Mouse (Mus musculus): ENCODE results near the gene 2210016F16Rik. TPM values are rescaled to one million over a fixed set of nuclear protein-coding genes. Genes with fewer than 3 reads are reported as not detected.

Gene 2210016F16Rik
- polyA plus RNA-seq, 1 experiment from 2014 or later: 31.2 TPM

DNA sequence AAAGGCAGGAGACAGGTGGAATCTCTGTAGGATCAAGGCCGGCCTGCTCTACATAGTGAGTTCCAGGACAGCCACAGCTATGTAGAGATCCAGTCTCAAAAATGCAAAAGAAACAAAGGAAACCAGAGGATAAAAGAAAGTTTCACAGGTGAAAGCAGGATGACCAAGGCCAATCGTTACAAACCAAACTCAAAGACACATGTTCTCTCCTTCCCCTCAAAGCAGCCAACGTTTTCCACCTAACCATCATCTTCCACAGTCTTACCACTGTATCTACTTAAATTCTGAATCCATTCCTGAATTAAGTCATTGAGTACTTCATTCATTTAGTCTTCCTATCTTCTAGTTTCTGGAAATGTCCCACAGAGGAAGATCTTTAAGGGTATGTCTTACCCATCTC, 3.4 kb upstream of the 2210016F16Rik start:
- 41% methylated on average over 3 of the region's 3 CpGs for WGBS
- H3K9me3 ChIP-seq (ENCODE audit: control insufficient read depth, low read length): no peaks in the 10 kb centered on the region
- H3K4me2 ChIP-seq (ENCODE audit: low read depth, low read length): no peak overlapping the region
- peaks cover 15% of the 10 kb centered on the region for H3K36me3 ChIP-seq (ENCODE audit: control insufficient read depth, insufficient read depth, low read length)
- no peaks in the 10 kb centered on the region for H3K27me3 ChIP-seq (ENCODE audit: control insufficient read depth, insufficient read depth, low read depth, low read length)
- no peak overlapping the region for H3K27ac ChIP-seq (ENCODE audit: low read length)
- ATAC-seq (ENCODE audit: low read depth): no peak
- H3K4me3 ChIP-seq (ENCODE audit: low read length): no peak overlapping the region
- peaks cover 8% of the 10 kb centered on the region for H3K4me1 ChIP-seq (replicated peaks; ENCODE audit: control insufficient read depth, insufficient read depth, low read length)
- H3K9ac ChIP-seq (ENCODE audit: low read length): no peak overlapping the region

DNA sequence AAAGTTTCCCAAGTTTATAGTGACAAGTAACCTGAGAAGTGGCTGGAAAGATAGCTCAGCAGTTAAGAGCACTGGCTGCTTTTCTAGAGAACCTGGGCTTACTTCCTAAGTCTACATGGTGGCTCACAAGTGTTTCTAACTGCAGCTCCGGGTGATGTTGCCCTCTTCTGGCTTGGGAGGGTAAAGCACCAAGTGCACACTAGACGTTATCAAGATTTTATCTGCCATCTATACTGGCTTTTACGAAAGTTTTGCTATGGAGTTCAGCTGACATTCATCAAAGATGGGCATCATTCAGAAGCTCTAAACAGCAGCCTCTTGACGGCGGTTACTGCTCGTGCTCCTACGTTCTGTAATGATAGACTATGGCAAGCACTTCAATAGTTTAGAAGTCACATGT, 2.9 kb upstream of the 2210016F16Rik start:
- peak; percentile 61 for ATAC-seq (ENCODE audit: low read depth)
- no peaks in the 10 kb centered on the region for H3K27me3 ChIP-seq (ENCODE audit: control insufficient read depth, insufficient read depth, low read depth, low read length)
- no peak overlapping the region for H3K4me3 ChIP-seq (ENCODE audit: low read length)
- H3K9ac ChIP-seq (ENCODE audit: low read length): no peak overlapping the region
- peaks cover 15% of the 10 kb centered on the region for H3K36me3 ChIP-seq (ENCODE audit: control insufficient read depth, insufficient read depth, low read length)
- 8% methylated on average over 7 of the region's 7 CpGs for WGBS
- H3K4me2 ChIP-seq (ENCODE audit: low read depth, low read length): no peak overlapping the region
- peaks cover 8% of the 10 kb centered on the region for H3K4me1 ChIP-seq (replicated peaks; ENCODE audit: control insufficient read depth, insufficient read depth, low read length)
- H3K9me3 ChIP-seq (ENCODE audit: control insufficient read depth, low read length): no peaks in the 10 kb centered on the region
- H3K27ac ChIP-seq (ENCODE audit: low read length): no peak overlapping the region

DNA sequence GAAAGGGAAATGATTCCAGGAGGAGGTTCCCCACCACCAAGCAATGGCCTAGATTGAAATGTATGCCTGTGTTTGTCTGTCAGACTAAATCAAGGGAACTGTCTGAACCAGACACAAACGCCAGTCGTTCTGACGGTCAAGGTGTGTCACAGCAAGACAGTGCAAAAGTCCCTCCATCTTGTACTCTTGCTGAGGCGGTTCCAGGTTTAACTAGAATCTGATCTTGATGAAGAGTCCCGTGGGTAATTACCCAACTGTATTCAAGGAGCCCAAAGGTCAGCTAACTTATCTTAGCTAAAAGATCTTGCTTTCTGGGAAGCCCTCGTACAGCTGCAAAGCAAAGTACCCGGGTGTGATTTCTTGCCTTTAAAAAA, 509 bp upstream of the 2210016F16Rik start:
- peak overlapping the region; percentile 70 for H3K4me3 ChIP-seq (ENCODE audit: low read length)
- H3K36me3 ChIP-seq (ENCODE audit: control insufficient read depth, insufficient read depth, low read length): peaks cover 23% of the 10 kb centered on the region
- 74% methylated on average over 7 of the region's 7 CpGs for WGBS
- H3K27me3 ChIP-seq (ENCODE audit: control insufficient read depth, insufficient read depth, low read depth, low read length): no peaks in the 10 kb centered on the region
- no peak for ATAC-seq (ENCODE audit: low read depth)
- peak overlapping the region; percentile 80 for H3K4me2 ChIP-seq (ENCODE audit: low read depth, low read length)
- peaks cover 10% of the 10 kb centered on the region for H3K9me3 ChIP-seq (ENCODE audit: control insufficient read depth, low read length)
- peak overlapping the region; percentile 41; the same call in 1 of the 2 replicates for H3K27ac ChIP-seq (ENCODE audit: low read length)
- peak overlapping the region; percentile 93 for H3K9ac ChIP-seq (ENCODE audit: low read length)
- H3K4me1 ChIP-seq (replicated peaks; ENCODE audit: control insufficient read depth, insufficient read depth, low read length): peaks cover 8% of the 10 kb centered on the region

DNA sequence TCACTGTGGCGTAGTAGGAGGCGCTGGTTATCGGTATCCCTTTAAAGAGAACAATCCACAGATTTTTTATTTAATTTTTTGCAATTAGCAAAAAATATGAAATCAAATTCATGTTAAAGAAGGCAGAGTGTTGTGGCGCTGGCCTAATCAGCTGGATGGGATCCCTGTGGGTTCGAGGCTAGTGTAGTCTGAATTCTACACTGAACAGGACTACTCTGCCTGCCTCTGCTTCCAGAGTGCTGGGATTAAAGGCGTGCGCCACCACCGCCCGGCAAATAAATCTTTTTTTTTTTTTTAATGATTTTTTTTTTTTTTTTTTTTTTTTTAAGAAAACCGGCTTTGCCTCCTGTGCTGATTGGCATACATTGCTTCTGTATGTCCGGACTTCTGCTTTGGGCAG, 654 bp downstream of the 2210016F16Rik start:
- peak overlapping the region; percentile 93 for H3K9ac ChIP-seq (ENCODE audit: low read length)
- H3K9me3 ChIP-seq (ENCODE audit: control insufficient read depth, low read length): peaks cover 15% of the 10 kb centered on the region
- H3K27me3 ChIP-seq (ENCODE audit: control insufficient read depth, insufficient read depth, low read depth, low read length): no peaks in the 10 kb centered on the region
- H3K4me2 ChIP-seq (ENCODE audit: low read depth, low read length): peak overlapping the region; percentile 80
- H3K36me3 ChIP-seq (ENCODE audit: control insufficient read depth, insufficient read depth, low read length): peaks cover 24% of the 10 kb centered on the region
- H3K4me1 ChIP-seq (replicated peaks; ENCODE audit: control insufficient read depth, insufficient read depth, low read length): peaks cover 8% of the 10 kb centered on the region
- H3K27ac ChIP-seq (ENCODE audit: low read length): no peak overlapping the region; the same call in 1 of the 2 replicates
- WGBS: 38% methylated on average over 11 of the region's 11 CpGs
- peak overlapping the region; percentile 70 for H3K4me3 ChIP-seq (ENCODE audit: low read length)
- ATAC-seq (ENCODE audit: low read depth): peak; percentile 27; the same call in 1 of the 2 replicates

DNA sequence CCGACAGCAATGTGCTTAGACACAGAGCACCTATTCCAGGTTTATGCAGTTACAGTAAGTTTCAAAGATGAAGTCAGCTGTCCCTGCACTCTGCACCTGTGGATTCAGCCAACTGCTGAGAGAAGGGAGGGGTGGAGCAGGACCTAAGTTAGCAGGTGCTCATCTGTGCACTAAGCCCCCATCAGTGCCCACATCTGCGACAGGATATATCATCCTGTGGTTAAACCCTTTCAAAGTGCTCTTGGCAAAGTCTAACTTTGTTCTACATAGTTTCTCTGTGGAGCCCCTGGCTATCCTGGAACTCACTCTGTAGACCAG, 11.9 kb downstream of the 2210016F16Rik start:
- 76% methylated on average over 2 of the region's 2 CpGs for WGBS

DNA sequence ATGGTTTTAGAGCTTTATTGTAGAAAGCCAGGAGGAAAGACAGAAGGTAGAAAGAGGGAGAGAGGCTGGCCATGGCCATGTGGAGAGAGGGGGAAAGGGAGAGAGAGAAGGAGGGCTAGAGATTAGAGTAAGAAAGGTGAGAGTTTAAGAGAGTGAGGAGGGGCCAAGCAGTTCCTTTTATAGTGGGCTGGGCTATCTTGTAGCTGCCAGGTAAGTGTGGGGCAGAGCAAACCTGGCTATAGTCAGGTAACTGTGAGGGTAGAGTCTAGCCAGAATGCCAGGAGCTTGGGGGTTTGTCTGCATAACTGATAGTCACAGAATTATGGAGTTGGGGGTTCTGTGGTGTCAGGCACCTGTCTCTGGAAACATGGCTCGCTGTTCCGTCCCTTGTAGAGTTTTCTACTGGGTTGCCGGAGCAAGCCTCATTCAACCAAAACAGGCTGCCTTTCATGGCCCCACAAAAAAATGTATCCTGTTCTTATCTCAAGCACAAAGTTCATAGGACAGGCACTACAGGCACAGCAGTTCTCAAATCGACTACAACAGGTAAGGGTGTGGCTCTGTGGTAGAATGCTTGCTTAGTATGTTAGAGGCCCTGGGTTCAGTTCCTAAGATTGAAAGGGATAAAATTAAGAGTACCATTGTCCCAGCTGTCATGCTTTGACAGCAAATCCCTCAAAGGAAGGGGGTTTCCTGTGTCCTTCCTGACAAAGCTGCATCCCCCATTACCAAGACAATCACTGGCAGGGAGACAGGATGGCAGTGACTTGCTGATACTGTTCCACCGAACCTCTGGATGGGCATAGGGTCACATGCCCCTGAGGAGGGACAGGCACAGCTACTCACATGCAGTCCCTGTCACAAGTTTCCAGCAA, 12.5 kb downstream of the 2210016F16Rik start:
- Histone ChIP-seq H3K27ac (ENCODE audit: low read length) (no peak overlapping the region), H3K36me3 (ENCODE audit: control insufficient read depth, insufficient read depth, low read length) (no peaks in the 10 kb centered on the region), H3K9ac (ENCODE audit: low read length) (no peak overlapping the region), H3K9me3 (ENCODE audit: control insufficient read depth, low read length) (peaks cover 9% of the 10 kb centered on the region; the same call in 1 of the 2 replicates), H3K27me3 (ENCODE audit: control insufficient read depth, insufficient read depth, low read depth, low read length) (no peaks in the 10 kb centered on the region), H3K4me3 (ENCODE audit: low read length) (no peak overlapping the region), H3K4me1 (replicated peaks; ENCODE audit: control insufficient read depth, insufficient read depth, low read length) (no peaks in the 10 kb centered on the region), H3K4me2 (ENCODE audit: low read depth, low read length) (no peak overlapping the region)
- WGBS: 69% methylated on average over 5 of the region's 5 CpGs
- 0 out of 2 replicates have a peak, but pooled peaks have one; percentile 54 for ATAC-seq (ENCODE audit: low read depth)

More for the DNA sequence above, 11.9 kb downstream of the 2210016F16Rik start:
- ATAC-seq (ENCODE audit: low read depth): 0 out of 2 replicates have a peak, but pooled peaks have one; percentile 7
- Histone ChIP-seq H3K4me2 (ENCODE audit: low read depth, low read length) (no peak overlapping the region), H3K27me3 (ENCODE audit: control insufficient read depth, insufficient read depth, low read depth, low read length) (no peaks in the 10 kb centered on the region), H3K4me1 (replicated peaks; ENCODE audit: control insufficient read depth, insufficient read depth, low read length) (no peaks in the 10 kb centered on the region), H3K9ac (ENCODE audit: low read length) (no peak overlapping the region), H3K4me3 (ENCODE audit: low read length) (no peak overlapping the region), H3K27ac (ENCODE audit: low read length) (no peak overlapping the region), H3K36me3 (ENCODE audit: control insufficient read depth, insufficient read depth, low read length) (no peaks in the 10 kb centered on the region), H3K9me3 (ENCODE audit: control insufficient read depth, low read length) (peaks cover 9% of the 10 kb centered on the region; the same call in 1 of the 2 replicates)

DNA sequence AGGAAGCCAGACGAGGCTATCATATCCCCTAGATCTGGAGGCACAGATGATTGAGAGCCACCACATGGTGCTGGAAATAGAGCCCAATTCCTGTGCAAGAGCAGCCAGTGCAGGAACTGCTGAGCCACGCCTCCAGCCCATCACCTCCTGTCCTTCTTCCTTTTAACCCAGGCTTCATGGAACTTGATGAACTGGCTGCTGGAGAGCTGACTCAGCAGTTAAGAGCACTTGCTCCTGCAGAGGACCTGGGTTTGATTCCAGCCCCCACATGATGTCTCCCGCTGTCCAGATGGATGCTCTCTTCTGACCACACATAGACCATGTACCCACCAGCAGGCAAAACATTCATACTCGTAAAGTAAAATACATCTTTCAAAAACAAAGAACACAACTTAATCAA, 16.2 kb downstream of the 2210016F16Rik start:
- 55% methylated on average over 4 of the region's 4 CpGs for WGBS

DNA sequence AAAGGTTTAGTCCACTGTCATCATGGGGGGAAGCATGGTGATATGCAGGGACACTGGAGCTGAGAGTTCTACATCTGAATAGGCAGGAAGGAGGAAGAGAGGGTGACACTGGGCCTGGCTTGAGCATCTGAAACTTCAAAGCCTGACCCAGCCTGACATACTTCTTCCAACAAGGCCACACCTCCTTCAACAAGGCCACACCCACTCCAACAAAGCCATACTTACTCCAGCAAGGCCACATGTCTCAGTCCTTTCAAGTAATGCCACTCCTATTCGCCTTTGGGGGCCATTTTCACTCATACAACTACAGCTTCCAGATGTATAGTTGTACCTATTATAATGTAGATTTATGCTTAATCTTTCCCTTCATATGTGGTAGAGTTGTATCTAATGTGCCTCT, 17.4 kb downstream of the 2210016F16Rik start:
- 76% methylated on average over 1 of the region's 1 CpGs for WGBS
- Histone ChIP-seq H3K4me1 (replicated peaks; ENCODE audit: control insufficient read depth, insufficient read depth, low read length) (no peaks in the 10 kb centered on the region), H3K9ac (ENCODE audit: low read length) (no peak overlapping the region), H3K27me3 (ENCODE audit: control insufficient read depth, insufficient read depth, low read depth, low read length) (no peaks in the 10 kb centered on the region), H3K4me2 (ENCODE audit: low read depth, low read length) (no peak overlapping the region), H3K27ac (ENCODE audit: low read length) (no peak overlapping the region), H3K9me3 (ENCODE audit: control insufficient read depth, low read length) (no peaks in the 10 kb centered on the region), H3K36me3 (ENCODE audit: control insufficient read depth, insufficient read depth, low read length) (no peaks in the 10 kb centered on the region), H3K4me3 (ENCODE audit: low read length) (no peak overlapping the region)
- ATAC-seq (ENCODE audit: low read depth): no peak

More for the DNA sequence above, 16.2 kb downstream of the 2210016F16Rik start:
- ATAC-seq (ENCODE audit: low read depth): no peak
- H3K27me3 ChIP-seq (ENCODE audit: control insufficient read depth, insufficient read depth, low read depth, low read length): no peaks in the 10 kb centered on the region
- H3K4me3 ChIP-seq (ENCODE audit: low read length): no peak overlapping the region
- H3K9ac ChIP-seq (ENCODE audit: low read length): no peak overlapping the region
- H3K4me1 ChIP-seq (replicated peaks; ENCODE audit: control insufficient read depth, insufficient read depth, low read length): no peaks in the 10 kb centered on the region
- H3K36me3 ChIP-seq (ENCODE audit: control insufficient read depth, insufficient read depth, low read length): no peaks in the 10 kb centered on the region
- no peak overlapping the region for H3K27ac ChIP-seq (ENCODE audit: low read length)
- H3K4me2 ChIP-seq (ENCODE audit: low read depth, low read length): no peak overlapping the region
- H3K9me3 ChIP-seq (ENCODE audit: control insufficient read depth, low read length): no peaks in the 10 kb centered on the region

DNA sequence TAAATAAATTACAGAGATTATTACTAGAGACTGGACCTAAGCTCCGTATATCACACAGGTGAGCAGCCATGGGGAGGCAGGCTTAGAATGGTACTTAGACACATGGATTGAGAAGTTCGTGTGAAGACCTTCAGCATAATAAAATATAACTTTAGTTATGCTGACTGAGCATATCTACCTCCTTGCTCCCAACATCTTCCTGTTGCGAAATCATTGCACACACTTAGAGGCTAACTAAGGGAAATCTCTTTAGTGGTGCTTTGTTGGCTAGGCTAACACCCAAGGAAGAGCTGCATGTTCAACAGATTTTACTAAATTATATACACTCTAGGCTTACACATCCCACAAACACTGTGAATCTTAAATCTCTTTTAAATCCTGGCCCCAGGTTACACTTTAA, 18.7 kb downstream of the 2210016F16Rik start:
- H3K27me3 ChIP-seq (ENCODE audit: control insufficient read depth, insufficient read depth, low read depth, low read length): no peaks in the 10 kb centered on the region
- whole genome bisulfite sequencing: 81% methylated on average over 3 of the region's 3 CpGs
- H3K4me3 ChIP-seq (ENCODE audit: low read length): no peak overlapping the region

More for the DNA sequence above, 18.7 kb downstream of the 2210016F16Rik start:
- Histone ChIP-seq H3K36me3 (ENCODE audit: control insufficient read depth, insufficient read depth, low read length) (no peaks in the 10 kb centered on the region), H3K9ac (ENCODE audit: low read length) (no peak overlapping the region), H3K4me1 (replicated peaks; ENCODE audit: control insufficient read depth, insufficient read depth, low read length) (no peaks in the 10 kb centered on the region), H3K27ac (ENCODE audit: low read length) (no peak overlapping the region), H3K9me3 (ENCODE audit: control insufficient read depth, low read length) (peaks cover 2% of the 10 kb centered on the region; the same call in 1 of the 2 replicates), H3K4me2 (ENCODE audit: low read depth, low read length) (no peak overlapping the region)
- ATAC-seq (ENCODE audit: low read depth): no peak

Measured in lung, embryonic 16.5 days (tissue).